Mouse (Mus musculus): ENCODE data around the gene Arhgap42. TPM values are rescaled to one million over a fixed set of nuclear protein-coding genes. Genes with fewer than 3 reads are reported as not detected.

Arhgap42 gene
- total RNA-seq, 1 experiment, result 4.3 TPM

DNA sequence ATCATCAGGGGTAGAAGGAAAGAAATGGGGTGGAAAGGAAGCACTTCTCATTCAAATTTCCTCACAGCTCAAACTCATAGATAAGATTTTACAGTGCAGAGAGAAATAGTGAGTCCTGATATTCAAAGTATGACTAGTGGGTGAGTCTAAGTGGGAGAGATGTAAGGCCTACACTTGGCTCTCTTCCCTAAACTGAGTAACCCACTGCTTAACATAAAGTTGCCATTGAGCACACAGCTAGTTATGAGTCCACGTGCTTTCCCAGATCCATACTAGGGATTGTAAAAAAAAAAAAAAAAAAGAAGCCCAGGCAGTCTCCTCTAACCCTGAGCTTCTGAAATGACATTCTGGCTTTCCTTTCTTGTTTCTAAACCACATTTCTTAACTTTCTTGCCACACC lies 96.8 kb downstream of the Arhgap42 start:
- Histone ChIP-seq H3K4me1 (ENCODE audit: control insufficient read depth in 2 of 2, insufficient read depth in 2 of 2, low read length in 2 of 2, poor library complexity in 1 of 2) (no peaks in the 10 kb centered on the region), H3K27ac (ENCODE audit: insufficient read depth, low read depth, low read length, poor library complexity, severe bottlenecking) (no peak overlapping the region), H3K36me3 (ENCODE audit: control insufficient read depth, insufficient read depth, low read length, poor library complexity, severe bottlenecking) (no peaks in the 10 kb centered on the region), H3K4me3 (ENCODE audit: insufficient read depth in 1 of 2, low read depth in 1 of 2, low read length in 2 of 2, poor library complexity in 1 of 2, severe bottlenecking in 1 of 2) (no peak overlapping the region), H3K9me3 (ENCODE audit: control insufficient read depth, insufficient read depth, low read depth, low read length) (no peaks in the 10 kb centered on the region), H3K9ac (ENCODE audit: insufficient read depth, low read depth, low read length, poor library complexity, severe bottlenecking) (no peak overlapping the region)
- in situ Hi-C loops (cut with MboI; ENCODE audit: low sequenced_read_pairs in 2 of 2, unreplicated experiment in 2 of 2), result no loop called here
- TF ChIP-seq HCFC1 (IDR thresholded peaks at IDR 0.05; ENCODE audit: borderline replicate concordance, insufficient read depth, low read length) (no peak), ZC3H11A (IDR thresholded peaks at IDR 0.05; ENCODE audit: borderline replicate concordance, low read depth, low read length) (no peak)
- no peak for DNase-seq (ENCODE audit: low read depth, low spot score)

DNA sequence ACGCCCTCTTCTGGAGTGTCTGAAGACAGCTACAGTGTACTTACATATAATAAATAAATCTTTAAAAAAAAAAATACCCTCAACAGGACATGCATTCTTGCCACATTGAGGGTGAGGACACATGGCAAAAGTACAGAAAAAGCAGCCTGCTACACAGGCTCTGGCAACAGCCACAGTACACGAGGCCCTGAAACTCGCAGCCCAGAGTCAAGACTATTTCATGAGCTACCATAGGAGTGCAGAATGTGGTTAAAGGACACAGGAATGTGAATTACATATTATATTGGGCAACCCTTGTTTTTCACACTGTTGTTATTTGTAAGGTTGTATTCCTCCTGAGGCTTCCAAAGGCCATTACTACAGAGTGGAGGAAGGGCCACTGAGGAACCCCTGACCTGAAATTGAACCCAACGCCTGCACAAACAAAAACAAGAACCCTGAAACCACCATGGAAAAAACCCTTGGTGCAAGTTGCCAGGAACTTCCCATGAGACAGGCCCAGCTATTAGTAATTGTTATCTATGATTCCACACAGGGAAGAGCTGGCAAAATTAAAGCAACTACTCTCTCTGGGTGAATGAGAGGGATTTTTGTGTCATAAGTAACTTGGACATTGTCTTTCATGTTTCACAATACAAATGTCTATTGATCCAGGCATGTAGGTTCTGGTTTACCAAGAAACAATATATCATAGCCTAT lies 109.8 kb downstream of the Arhgap42 start:
- TF ChIP-seq CHD2 (IDR thresholded peaks at IDR 0.05; ENCODE audit: low read depth, low read length) (no peak), HCFC1 (IDR thresholded peaks at IDR 0.05; ENCODE audit: borderline replicate concordance, insufficient read depth, low read length) (no peak), ZC3H11A (IDR thresholded peaks at IDR 0.05; ENCODE audit: borderline replicate concordance, low read depth, low read length) (no peak), MAFK (IDR thresholded peaks at IDR 0.05; ENCODE audit: insufficient read depth, low read depth, low read length) (no peak), ZNF384 (IDR thresholded peaks at IDR 0.05; ENCODE audit: low read depth, low read length) (no peak)
- H3K9ac ChIP-seq (ENCODE audit: insufficient read depth, low read depth, low read length, poor library complexity, severe bottlenecking), result no peak overlapping the region
- DNase-seq (ENCODE audit: low read depth, low spot score), result no peak
- no peak overlapping the region for H3K27ac ChIP-seq (ENCODE audit: insufficient read depth, low read depth, low read length, poor library complexity, severe bottlenecking)
- in situ Hi-C loops (cut with MboI; ENCODE audit: low sequenced_read_pairs in 2 of 2, unreplicated experiment in 2 of 2), result no loop called here
- H3K4me1 ChIP-seq (ENCODE audit: control insufficient read depth in 2 of 2, insufficient read depth in 2 of 2, low read length in 2 of 2, poor library complexity in 1 of 2), result peaks cover 1 to 6% of the 10 kb centered on the region in 2 experiments; a peak in 2 of 4 replicates
- no peaks in the 10 kb centered on the region for H3K36me3 ChIP-seq (ENCODE audit: control insufficient read depth, insufficient read depth, low read length, poor library complexity, severe bottlenecking)
- no peak overlapping the region for H3K4me3 ChIP-seq (ENCODE audit: insufficient read depth in 1 of 2, low read depth in 1 of 2, low read length in 2 of 2, poor library complexity in 1 of 2, severe bottlenecking in 1 of 2)
- no peaks in the 10 kb centered on the region for H3K9me3 ChIP-seq (ENCODE audit: control insufficient read depth, insufficient read depth, low read depth, low read length)

- no peaks in the 10 kb centered on the region for H3K36me3 ChIP-seq (ENCODE audit: control insufficient read depth, insufficient read depth, low read length, poor library complexity, severe bottlenecking)
- no peaks in the 10 kb centered on the region for H3K9me3 ChIP-seq (ENCODE audit: control insufficient read depth, insufficient read depth, low read depth, low read length)
- no peak overlapping the region for H3K4me3 ChIP-seq (ENCODE audit: insufficient read depth in 1 of 2, low read depth in 1 of 2, low read length in 2 of 2, poor library complexity in 1 of 2, severe bottlenecking in 1 of 2)
- TF ChIP-seq MAFK (IDR thresholded peaks at IDR 0.05; ENCODE audit: insufficient read depth, low read depth, low read length), result no peak
- TF ChIP-seq ZNF384 (IDR thresholded peaks at IDR 0.05; ENCODE audit: low read depth, low read length), result no peak
- no peak for TF ChIP-seq HCFC1 (IDR thresholded peaks at IDR 0.05; ENCODE audit: borderline replicate concordance, insufficient read depth, low read length)
- TF ChIP-seq ZC3H11A (IDR thresholded peaks at IDR 0.05; ENCODE audit: borderline replicate concordance, low read depth, low read length), result no peak
- no peak for TF ChIP-seq CHD2 (IDR thresholded peaks at IDR 0.05; ENCODE audit: low read depth, low read length)
- peaks cover 1 to 6% of the 10 kb centered on the region in 2 experiments; a peak in 2 of 4 replicates for H3K4me1 ChIP-seq (ENCODE audit: control insufficient read depth in 2 of 2, insufficient read depth in 2 of 2, low read length in 2 of 2, poor library complexity in 1 of 2)
- in situ Hi-C loops (cut with MboI; ENCODE audit: low sequenced_read_pairs in 2 of 2, unreplicated experiment in 2 of 2), result no loop called here
- peak; percentile 1 for DNase-seq (ENCODE audit: low read depth, low spot score)
- H3K27ac ChIP-seq (ENCODE audit: insufficient read depth, low read depth, low read length, poor library complexity, severe bottlenecking), result no peak overlapping the region
- no peak overlapping the region for H3K9ac ChIP-seq (ENCODE audit: insufficient read depth, low read depth, low read length, poor library complexity, severe bottlenecking)
These were observed 111.7 kb downstream of the Arhgap42 start for GRCm38 (mm10) chr9:9127041-9127755.

DNA sequence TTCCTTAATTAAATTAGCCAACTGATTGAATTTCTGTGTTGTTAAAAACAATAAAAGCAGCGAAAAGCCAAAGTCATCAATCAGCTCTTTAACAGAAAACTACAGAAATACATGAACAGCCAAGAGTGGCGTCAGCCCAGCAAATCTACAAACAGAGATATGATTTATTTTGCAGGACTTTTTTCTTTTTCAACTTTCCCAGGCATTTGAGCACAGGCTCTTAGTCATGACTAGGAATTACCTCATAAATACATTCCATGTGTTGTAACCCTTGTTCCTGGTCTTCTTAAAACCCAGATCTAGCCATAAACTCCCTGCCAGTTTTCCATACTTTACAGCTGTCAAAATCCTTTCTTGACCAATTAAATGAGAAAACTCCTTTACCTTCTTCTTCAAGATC lies 114.7 kb downstream of the Arhgap42 start:
- no peak for TF ChIP-seq ZNF384 (IDR thresholded peaks at IDR 0.05; ENCODE audit: low read depth, low read length)
- no peak for TF ChIP-seq MAFK (IDR thresholded peaks at IDR 0.05; ENCODE audit: insufficient read depth, low read depth, low read length)
- TF ChIP-seq CHD2 (IDR thresholded peaks at IDR 0.05; ENCODE audit: low read depth, low read length), result no peak
- TF ChIP-seq ZC3H11A (IDR thresholded peaks at IDR 0.05; ENCODE audit: borderline replicate concordance, low read depth, low read length), result no peak
- no peak for TF ChIP-seq HCFC1 (IDR thresholded peaks at IDR 0.05; ENCODE audit: borderline replicate concordance, insufficient read depth, low read length)
- Histone ChIP-seq H3K9ac (ENCODE audit: insufficient read depth, low read depth, low read length, poor library complexity, severe bottlenecking) (no peak overlapping the region), H3K4me1 (ENCODE audit: control insufficient read depth in 2 of 2, insufficient read depth in 2 of 2, low read length in 2 of 2, poor library complexity in 1 of 2) (peaks cover 1 to 6% of the 10 kb centered on the region in 2 experiments; a peak in 2 of 4 replicates), H3K36me3 (ENCODE audit: control insufficient read depth, insufficient read depth, low read length, poor library complexity, severe bottlenecking) (no peaks in the 10 kb centered on the region), H3K9me3 (ENCODE audit: control insufficient read depth, insufficient read depth, low read depth, low read length) (no peaks in the 10 kb centered on the region), H3K4me3 (ENCODE audit: insufficient read depth in 1 of 2, low read depth in 1 of 2, low read length in 2 of 2, poor library complexity in 1 of 2, severe bottlenecking in 1 of 2) (no peak overlapping the region), H3K27ac (ENCODE audit: insufficient read depth, low read depth, low read length, poor library complexity, severe bottlenecking) (no peak overlapping the region)
- DNase-seq (ENCODE audit: low read depth, low spot score), result no peak
- in situ Hi-C loops (cut with MboI; ENCODE audit: low sequenced_read_pairs in 2 of 2, unreplicated experiment in 2 of 2), result no loop called here
